Mouse (Mus musculus) Muller cell, postnatal 12 days (primary cell): Measurements from ENCODE around the gene Adamts15.
A peak's percentile ranks its signal among the peaks of the same experiment; 100 is the strongest.

Source experiments
- DNase-seq: peaks from one replicate; pipeline ENCODE4 v3.0.0-alpha.2; 2015; ENCODE audit errors: inconsistent ontology term

The Adamts15 gene

GRCm38 (mm10) chr9:30922197-30922894 lies at the start of gene Adamts15:
TSS of gene Adamts15 (minus strand) at chr9:30922452.
- DNase-seq, result peak; percentile 73

GRCm38 (mm10) chr9:30971967-30972366 lies 49.7 kb upstream of the Adamts15 start:
- peak; percentile 20 for DNase-seq

GRCm38 (mm10) chr9:30970001-30970400 lies 47.7 kb upstream of the Adamts15 start:
- DNase-seq, result peak; percentile 78

GRCm38 (mm10) chr9:30968130-30968529 lies 45.9 kb upstream of the Adamts15 start:
- no peak for DNase-seq

- no peak for DNase-seq
These were observed 44.6 kb upstream of the Adamts15 start for GRCm38 (mm10) chr9:30966881-30967280.

- DNase-seq, result peak; percentile 64
These were observed 42.4 kb upstream of the Adamts15 start for GRCm38 (mm10) chr9:30964685-30965084.

- DNase-seq, result no peak
These were observed 41.5 kb upstream of the Adamts15 start for GRCm38 (mm10) chr9:30963780-30964179.

GRCm38 (mm10) chr9:30955246-30955645 lies 33.0 kb upstream of the Adamts15 start:
- no peak for DNase-seq

GRCm38 (mm10) chr9:30953287-30953686 lies 31.0 kb upstream of the Adamts15 start:
- DNase-seq, result no peak

GRCm38 (mm10) chr9:30951461-30951860 lies 29.2 kb upstream of the Adamts15 start:
- DNase-seq, result no peak

- DNase-seq, result peak; percentile 69
These were observed 28.3 kb upstream of the Adamts15 start for GRCm38 (mm10) chr9:30950592-30950991.

- DNase-seq, result no peak
These were observed 27.7 kb upstream of the Adamts15 start for GRCm38 (mm10) chr9:30949971-30950370.

GRCm38 (mm10) chr9:30949422-30949821 lies 27.2 kb upstream of the Adamts15 start:
- no peak for DNase-seq

- no peak for DNase-seq
These were observed 23.0 kb upstream of the Adamts15 start for GRCm38 (mm10) chr9:30945276-30945675.

GRCm38 (mm10) chr9:30944234-30944633 lies 22.0 kb upstream of the Adamts15 start:
- DNase-seq, result no peak

GRCm38 (mm10) chr9:30943341-30943740 lies 21.1 kb upstream of the Adamts15 start:
- DNase-seq, result no peak

GRCm38 (mm10) chr9:30942512-30943313 lies 20.5 kb upstream of the Adamts15 start, which contains the start of gene Adamts8:
TSS of gene Adamts8 (plus strand) at chr9:30942562.
- peak; percentile 74 for DNase-seq

GRCm38 (mm10) chr9:30940328-30940727 lies 18.1 kb upstream of the Adamts15 start:
- DNase-seq, result peak; percentile 62

- DNase-seq, result peak; percentile 70
These were observed 14.6 kb upstream of the Adamts15 start for GRCm38 (mm10) chr9:30936674-30937438.

- no peak for DNase-seq
These were observed 12.6 kb upstream of the Adamts15 start for GRCm38 (mm10) chr9:30934827-30935226.

GRCm38 (mm10) chr9:30932346-30932745 lies 10.1 kb upstream of the Adamts15 start:
- DNase-seq, result no peak

- DNase-seq, result no peak
These were observed 6.5 kb upstream of the Adamts15 start for GRCm38 (mm10) chr9:30928759-30929158.
